Mouse (Mus musculus): ENCODE data around the gene Myom3. TPM values are rescaled to one million over a fixed set of nuclear protein-coding genes. Genes with fewer than 3 reads are reported as not detected.

The Myom3 gene
- 0.37 and 0.43 TPM in 2 replicates for polyA plus RNA-seq (2012; rRNA removed; ENCODE audit: low replicate concordance)

GRCm38 (mm10) chr4:135759356-135759976 lies at the start of gene Myom3:
Myom3 (plus strand) TSS chr4:135759715.

GRCm38 (mm10) chr4:135727817-135728216 lies 31.7 kb upstream of the Myom3 start, which contains the start of gene Il22ra1:
Il22ra1 (plus strand) TSS chr4:135728172.

GRCm38 (mm10) chr4:135855536-135856222 lies 96.2 kb downstream of the Myom3 start, which contains the start of gene Srsf10:
Srsf10 (plus strand) TSS chr4:135855747.

Other genes with a start within 250 kb of the Myom3 start
- 0.15 and 0.23 TPM in 2 replicates for gene Grhl3, start 186.1 kb upstream of the Myom3 start, polyA plus RNA-seq (2012; rRNA removed; ENCODE audit: low replicate concordance)
- gene Ifnlr1, start 73.4 kb upstream of the Myom3 start, polyA plus RNA-seq (2012; rRNA removed; ENCODE audit: low replicate concordance), result 4.1 and 5.8 TPM in 2 replicates
- gene Il22ra1, start 31.5 kb upstream of the Myom3 start, polyA plus RNA-seq (2012; rRNA removed; ENCODE audit: low replicate concordance), result 46.3 and 67.2 TPM in 2 replicates
- gene Srsf10, start 96.0 kb downstream of the Myom3 start, polyA plus RNA-seq (2012; rRNA removed; ENCODE audit: low replicate concordance), result 31.2 and 53.2 TPM in 2 replicates
- gene Pnrc2, start 114.1 kb downstream of the Myom3 start, polyA plus RNA-seq (2012; rRNA removed; ENCODE audit: low replicate concordance), result 3.4 and 3.8 TPM in 2 replicates
- gene Cnr2, start 135.7 kb downstream of the Myom3 start, polyA plus RNA-seq (2012; rRNA removed; ENCODE audit: low replicate concordance), result 0.25 and 0.60 TPM in 2 replicates
- 68.8 and 70.6 TPM in 2 replicates for gene Fuca1, start 161.0 kb downstream of the Myom3 start, polyA plus RNA-seq (2012; rRNA removed; ENCODE audit: low replicate concordance)
- 60.5 and 79.9 TPM in 2 replicates for gene Hmgcl, start 186.7 kb downstream of the Myom3 start, polyA plus RNA-seq (2012; rRNA removed; ENCODE audit: low replicate concordance)
- gene Gale, start 204.0 kb downstream of the Myom3 start, polyA plus RNA-seq (2012; rRNA removed; ENCODE audit: low replicate concordance), result 172 and 258 TPM in 2 replicates
- 154 and 222 TPM in 2 replicates for gene Lypla2, start 212.9 kb downstream of the Myom3 start, polyA plus RNA-seq (2012; rRNA removed; ENCODE audit: low replicate concordance)
- gene Pithd1, start 227.5 kb downstream of the Myom3 start, polyA plus RNA-seq (2012; rRNA removed; ENCODE audit: low replicate concordance), result 28.5 and 60.6 TPM in 2 replicates